Mouse (Mus musculus) CH12.LX (cell line): Measurements from ENCODE around the gene Tbccd1. TPM values are rescaled to one million over a fixed set of nuclear protein-coding genes. Genes with fewer than 3 reads are reported as not detected.

ENCODE experiments used
- DNase-seq: peaks from one replicate; pipeline ENCODE4 v3.0.0-alpha.2; 2013; ENCODE audit errors: extremely low read depth
- H3K27ac ChIP-seq: 2 replicates; pipeline ENCODE4 v1.5.1; 2012; ENCODE audit warnings: low read depth, mild to moderate bottlenecking, control low read depth, moderate library complexity; ENCODE audit not compliant: insufficient read depth
- H3K27me3 ChIP-seq: replicated peaks from 2 replicates; pipeline ENCODE3; 2012; ENCODE audit warnings: inconsistent platforms
- H3K36me3 ChIP-seq, 2 experiments: replicated peaks in 1 of 2; 2 replicates each; pipeline versions ENCODE3 to v1.6.1; 2012; ENCODE audit warnings: inconsistent platforms in 1 of 2, low read length in 1 of 2, mild to moderate bottlenecking in 1 of 2, mixed read lengths in 1 of 2, moderate library complexity in 1 of 2; ENCODE audit not compliant: control insufficient read depth in 1 of 2, insufficient read depth in 1 of 2
- H3K4me1 ChIP-seq, 2 experiments: 2 replicates each; pipeline ENCODE4 v1.6.1; 2012; ENCODE audit warnings: inconsistent platforms in 1 of 2, moderate library complexity in 1 of 2; ENCODE audit not compliant: insufficient read depth in 2 of 2, control insufficient read depth in 1 of 2
- H3K4me2 ChIP-seq: 2 replicates; pipeline ENCODE4 v1.6.1; 2012; ENCODE audit warnings: low read depth, mild to moderate bottlenecking, control low read depth; ENCODE audit not compliant: poor library complexity, insufficient read depth, severe bottlenecking
- H3K4me3 ChIP-seq, 3 experiments: fragments of 150-350 bp in 1 of 3; sonication (generic) in 1 of 3; replicated peaks in 1 of 3; 2 replicates each; pipeline versions ENCODE3 to v1.5.1; 2011 to 2012; ENCODE audit warnings: low read depth in 2 of 3, low read length in 2 of 3, mild to moderate bottlenecking in 2 of 3, moderate library complexity in 2 of 3, control low read depth in 1 of 3, improper control_type of control experiment in 1 of 3, inconsistent platforms in 1 of 3, mixed read lengths in 1 of 3; ENCODE audit not compliant: poor library complexity in 1 of 3
- H3K79me2 ChIP-seq: replicated peaks from 2 replicates; pipeline ENCODE4 v1.6.1; 2012; ENCODE audit warnings: mild to moderate bottlenecking, moderate library complexity; ENCODE audit not compliant: control insufficient read depth, poor library complexity, insufficient read depth, severe bottlenecking; ENCODE audit errors: extremely low read depth
- H3K9ac ChIP-seq: 2 replicates; pipeline ENCODE4 v1.6.1; 2012; ENCODE audit warnings: low read depth, mild to moderate bottlenecking, control low read depth, moderate library complexity; ENCODE audit not compliant: insufficient read depth
- H3K9me3 ChIP-seq: replicated peaks from 2 replicates; pipeline ENCODE3; 2012; ENCODE audit warnings: low read length, inconsistent platforms, mixed read lengths
- BHLHE40 ChIP-seq: IDR thresholded peaks from 2 replicates; pipeline ENCODE4 v1.6.1; 2011; ENCODE audit warnings: mild to moderate bottlenecking, low read depth, low read length, improper control_type of control experiment
- CHD2 ChIP-seq: IDR thresholded peaks from 2 replicates; pipeline ENCODE4 v1.6.1; 2011; ENCODE audit warnings: low read length, improper control_type of control experiment
- CTCF ChIP-seq, 2 experiments: IDR thresholded peaks in 1 of 2; conservative IDR thresholded peaks in 1 of 2; 2 replicates each; pipeline ENCODE4 v1.5.1; 2011 to 2012; ENCODE audit warnings: low read depth in 2 of 2, low read length in 2 of 2, improper control_type of control experiment in 1 of 2, inconsistent platforms in 1 of 2, mild to moderate bottlenecking in 1 of 2, moderate library complexity in 1 of 2
- E2F4 ChIP-seq: IDR thresholded peaks from 2 replicates; pipeline ENCODE4 v1.6.1; 2011; ENCODE audit warnings: low read depth, low read length, improper control_type of control experiment; ENCODE audit not compliant: insufficient replicate concordance
- GABPA ChIP-seq: IDR thresholded peaks from 2 replicates; pipeline ENCODE4 v1.6.1; 2012; ENCODE audit warnings: low read depth, low read length, improper control_type of control experiment, inconsistent platforms; ENCODE audit not compliant: insufficient replicate concordance
- HCFC1 ChIP-seq: IDR thresholded peaks from 2 replicates; pipeline ENCODE4 v1.6.1; 2012; ENCODE audit warnings: low read depth, mild to moderate bottlenecking, inconsistent platforms, low read length, improper control_type of control experiment
- IRF4 ChIP-seq: IDR thresholded peaks from 2 replicates; pipeline ENCODE4 v1.6.1; 2014; ENCODE audit warnings: low read depth, mild to moderate bottlenecking, inconsistent platforms, low read length, improper control_type of control experiment
- JUN ChIP-seq: IDR thresholded peaks from 2 replicates; pipeline ENCODE4 v1.6.1; 2011; ENCODE audit warnings: low read depth, mild to moderate bottlenecking, low read length, improper control_type of control experiment, moderate library complexity; ENCODE audit not compliant: insufficient read depth
- JUND ChIP-seq: conservative IDR thresholded peaks from 2 replicates; pipeline ENCODE4 v1.6.1; 2011; ENCODE audit warnings: low read depth, low read length, improper control_type of control experiment
- KAT2A ChIP-seq: IDR thresholded peaks from 2 replicates; pipeline ENCODE4 v1.6.1; 2012; ENCODE audit warnings: low read length, improper control_type of control experiment, inconsistent platforms; ENCODE audit not compliant: insufficient replicate concordance
- MAFK ChIP-seq: IDR thresholded peaks from 2 replicates; pipeline ENCODE4 v1.6.1; 2011; ENCODE audit warnings: low read length, improper control_type of control experiment; ENCODE audit not compliant: insufficient replicate concordance
- MAX ChIP-seq: IDR thresholded peaks from 2 replicates; pipeline ENCODE4 v1.6.1; 2011; ENCODE audit warnings: low read length, improper control_type of control experiment
- MAZ ChIP-seq: IDR thresholded peaks from 2 replicates; pipeline ENCODE4 v1.6.1; 2012; ENCODE audit warnings: low read depth, mild to moderate bottlenecking, inconsistent platforms, low read length, improper control_type of control experiment, moderate library complexity
- MEF2A ChIP-seq: IDR thresholded peaks from 2 replicates; pipeline ENCODE4 v1.6.1; 2014; ENCODE audit warnings: low read depth, mild to moderate bottlenecking, inconsistent platforms, low read length, improper control_type of control experiment, borderline replicate concordance
- MXI1 ChIP-seq: IDR thresholded peaks from 2 replicates; pipeline ENCODE4 v1.6.1; 2011; ENCODE audit warnings: mild to moderate bottlenecking, low read depth, low read length, improper control_type of control experiment
- MYC ChIP-seq: IDR thresholded peaks from 2 replicates; pipeline ENCODE4 v1.6.1; 2011; ENCODE audit warnings: low read depth, mild to moderate bottlenecking, improper control_type of control experiment, low read length
- NELFE ChIP-seq: IDR thresholded peaks from 2 replicates; pipeline ENCODE4 v1.6.1; 2011; ENCODE audit warnings: low read depth, low read length, improper control_type of control experiment
- NRF1 ChIP-seq: IDR thresholded peaks from 2 replicates; pipeline ENCODE4 v1.6.1; 2014; ENCODE audit warnings: low read depth, mild to moderate bottlenecking, inconsistent platforms, low read length, improper control_type of control experiment, moderate library complexity
- PAX5 ChIP-seq: IDR thresholded peaks from 2 replicates; pipeline ENCODE4 v1.6.1; 2012; ENCODE audit warnings: low read length, inconsistent platforms, mixed read lengths
- POLR2A ChIP-seq: IDR thresholded peaks from 2 replicates; pipeline ENCODE4 v1.6.1; 2011; ENCODE audit warnings: low read depth, mild to moderate bottlenecking, improper control_type of control experiment, low read length
- POLR2AphosphoS2 ChIP-seq: IDR thresholded peaks from 2 replicates; pipeline ENCODE4 v1.6.1; 2011; ENCODE audit warnings: low read depth, low read length, improper control_type of control experiment
- SIN3A ChIP-seq: IDR thresholded peaks from 2 replicates; pipeline ENCODE4 v1.6.1; 2012; ENCODE audit warnings: low read length, improper control_type of control experiment, inconsistent platforms
- TBP ChIP-seq: conservative IDR thresholded peaks from 2 replicates; pipeline ENCODE4 v1.6.1; 2011; ENCODE audit warnings: low read depth, low read length, improper control_type of control experiment
- TCF12 ChIP-seq: IDR thresholded peaks from 2 replicates; pipeline ENCODE4 v1.6.1; 2014; ENCODE audit warnings: low read depth, mild to moderate bottlenecking, inconsistent platforms, low read length, improper control_type of control experiment
- UBTF ChIP-seq: IDR thresholded peaks from 2 replicates; pipeline ENCODE4 v1.6.1; 2012; ENCODE audit warnings: low read depth, mild to moderate bottlenecking, inconsistent platforms, low read length, improper control_type of control experiment, moderate library complexity
- USF1 ChIP-seq: IDR thresholded peaks from 2 replicates; pipeline ENCODE4 v1.6.1; 2014; ENCODE audit warnings: low read depth, mild to moderate bottlenecking, inconsistent platforms, low read length, improper control_type of control experiment
- USF2 ChIP-seq: conservative IDR thresholded peaks from 2 replicates; pipeline ENCODE4 v1.6.1; 2011; ENCODE audit warnings: low read depth, low read length, improper control_type of control experiment
- ZC3H11A ChIP-seq: IDR thresholded peaks from 2 replicates; pipeline ENCODE4 v1.6.1; 2012; ENCODE audit warnings: low read depth, mild to moderate bottlenecking, inconsistent platforms, low read length, improper control_type of control experiment
- ZKSCAN1 ChIP-seq: IDR thresholded peaks from 2 replicates; pipeline ENCODE4 v1.6.1; 2012; ENCODE audit warnings: low read depth, inconsistent platforms, low read length, improper control_type of control experiment, borderline replicate concordance
- ZMIZ1 ChIP-seq: IDR thresholded peaks from 2 replicates; pipeline ENCODE4 v1.6.1; 2012; ENCODE audit warnings: low read depth, mild to moderate bottlenecking, inconsistent platforms, low read length, improper control_type of control experiment
- dilution Hi-C: fragments of 300-500 bp; cut with MboI; formaldehyde crosslinking; loops from 2 replicates; pipeline ENCODE4 v1.14.3; 2020; ENCODE audit warnings: low sequenced_read_pairs; ENCODE audit not compliant: extremely low pct_unique_long_range_greater_than_20kb, extremely low pct_ligation_motif_present
- in situ Hi-C: fragments of 300-500 bp; cut with MboI; formaldehyde crosslinking; loops from 3 replicates; pipeline ENCODE4 v1.14.3; 2019; ENCODE audit warnings: low sequenced_read_pairs, low pct_ligation_motif_present, low pct_unique_long_range_greater_than_20kb, mixed read lengths
- polyA plus RNA-seq: library from polyadenylated mRNA; unstranded; fragments of >175 nt; gene quantifications from 2 replicates; pipeline ENCODE4 v1.2.1, GENCODE M21; 2012; ENCODE audit warnings: low read depth; ENCODE audit not compliant: insufficient read length
- total RNA-seq, 2 experiments: library from RNA; depleted of rRNA; stranded (reverse); fragments of 300-350 nt in 1 of 2; fragments of >200 nt in 1 of 2; gene quantifications; 2 replicates each; pipeline ENCODE4 v1.2.3; 2012 to 2014

The Tbccd1 gene
- total and polyA plus RNA-seq, 3 experiments, result 15.1 to 19.9 (median 16.6) TPM

DNA sequence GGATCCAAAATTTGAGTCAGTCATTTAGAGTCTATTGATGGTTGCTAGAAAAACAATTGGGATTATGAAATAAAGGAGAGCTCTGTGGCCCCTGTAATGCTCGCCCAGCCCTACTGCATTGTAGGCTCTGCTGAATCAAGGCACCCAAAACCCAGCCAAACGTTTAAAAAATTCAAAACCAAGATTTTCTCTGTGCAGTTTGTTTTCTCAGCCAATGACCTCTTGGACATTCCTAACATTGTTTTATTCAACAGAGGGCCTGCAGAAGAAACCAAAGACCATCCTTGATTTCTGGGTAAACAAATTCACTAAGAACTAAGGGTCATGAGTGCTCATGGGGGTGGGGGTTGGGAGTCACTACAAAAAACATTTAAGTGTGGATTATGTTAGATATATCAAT lies 46.0 kb downstream of the Tbccd1 start, which contains the start of gene Crygs:
Crygs (minus strand) TSS at position 101 of the 400 bp plus-strand sequence.
- Histone ChIP-seq H3K4me2 (no peak within 1 kb of the TSS), H3K4me1 (0 out of 4 replicates have a peak, but pooled peaks cover 0 to 3% of the 10 kb centered on the region in 2 experiments), H3K4me3 (no peak within 1 kb of the TSS), H3K27me3 (no peaks in the 10 kb centered on the region), H3K9ac (no peak within 1 kb of the TSS), H3K79me2 (no peaks in the 10 kb centered on the region), H3K9me3 (no peaks in the 10 kb centered on the region), H3K27ac (no peak within 1 kb of the TSS), H3K36me3 (peaks cover 7 to 28% of the 10 kb centered on the region in 2 experiments)
- dilution Hi-C loops, result no loop called here
- TF ChIP-seq MAX, result no peak
- no peak for TF ChIP-seq CTCF (conservative IDR thresholded peaks at IDR 0.05 in 1 of 2, IDR thresholded peaks at IDR 0.05 in 1 of 2; ENCODE audit: low read depth in 2 of 2, low read length in 2 of 2)
- TF ChIP-seq MAZ, result no peak
- no peak for TF ChIP-seq JUND
- no peak for TF ChIP-seq TBP
- TF ChIP-seq ZKSCAN1, result no peak
- TF ChIP-seq CHD2, result no peak
- no peak for TF ChIP-seq UBTF
- TF ChIP-seq GABPA, result no peak
- no peak for TF ChIP-seq HCFC1
- no peak for TF ChIP-seq MAFK
- no peak for TF ChIP-seq POLR2AphosphoS2
- TF ChIP-seq ZMIZ1, result no peak
- TF ChIP-seq MEF2A, result no peak
- no peak for TF ChIP-seq MXI1
- no peak for TF ChIP-seq ZC3H11A
- no peak for DNase-seq
- in situ Hi-C loops, result no loop called here

DNA sequence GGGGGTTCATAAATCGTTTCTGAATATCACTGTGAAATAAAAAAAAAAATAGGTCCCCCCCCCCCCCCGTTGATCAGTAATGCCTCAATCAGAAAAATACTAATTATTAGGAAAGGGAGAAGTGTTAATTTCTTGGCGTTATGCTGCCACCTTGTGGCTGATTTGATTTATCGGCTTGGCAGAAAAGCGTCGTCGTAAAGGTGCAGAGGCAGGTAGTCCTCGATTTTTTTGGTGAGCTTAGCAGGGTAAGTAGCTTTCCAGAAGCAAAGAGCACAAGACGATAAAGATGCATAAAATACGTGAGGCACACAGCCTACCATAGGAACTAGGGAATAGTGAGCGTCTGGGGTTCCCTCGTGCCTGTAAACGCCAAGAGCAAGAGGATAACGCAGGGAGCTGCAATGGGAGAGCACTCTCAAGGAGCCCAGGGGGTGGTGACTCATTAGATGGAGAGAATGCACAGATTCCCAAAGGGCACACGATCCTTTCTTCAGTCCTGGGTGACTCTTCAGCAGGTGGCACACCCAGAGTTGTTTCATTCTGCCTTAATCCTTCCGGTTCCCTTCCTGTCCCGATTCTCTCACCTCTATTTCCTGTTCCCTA lies 49.9 kb downstream of the Tbccd1 start:
- Histone ChIP-seq H3K27ac (no peak overlapping the region), H3K4me3 (no peak overlapping the region), H3K36me3 (peaks cover 0 to 2% of the 10 kb centered on the region in 2 experiments), H3K9me3 (no peaks in the 10 kb centered on the region), H3K4me1 (peaks cover 2 to 3% of the 10 kb centered on the region in 2 experiments; a peak in 1 of 4 replicates), H3K4me2 (peak overlapping the region; percentile 67), H3K9ac (no peak overlapping the region), H3K27me3 (no peaks in the 10 kb centered on the region), H3K79me2 (no peaks in the 10 kb centered on the region)
- DNase-seq, result peak; percentile 76
- in situ Hi-C loops (no loop called here), dilution Hi-C loops (no loop called here)
- TF ChIP-seq MAFK (no peak), ZKSCAN1 (no peak), BHLHE40 (no peak), E2F4 (no peak), ZC3H11A (peak; percentile 88), MYC (no peak), JUN (no peak), TCF12 (no peak), CTCF (conservative IDR thresholded peaks at IDR 0.05 in 1 of 2, IDR thresholded peaks at IDR 0.05 in 1 of 2; ENCODE audit: low read depth in 2 of 2, low read length in 2 of 2) (peak; percentile 57 to 93), POLR2AphosphoS2 (no peak), HCFC1 (no peak), UBTF (no peak), MAZ (no peak), IRF4 (peak; percentile 7; the same call in 1 of the 2 replicates), JUND (no peak), NRF1 (no peak), USF2 (no peak), NELFE (0 out of 2 replicates have a peak, but pooled peaks have one; percentile 25), KAT2A (no peak), SIN3A (no peak), MEF2A (no peak), POLR2A (no peak), USF1 (no peak), CHD2 (no peak), GABPA (no peak), TBP (no peak), PAX5 (no peak)
